Mouse (Mus musculus) midbrain, embryonic 16.5 days (tissue): ENCODE measurements around the gene Mmp9. TPM values are rescaled to one million over a fixed set of nuclear protein-coding genes. Genes with fewer than 3 reads are reported as not detected.

Source experiments
- ATAC-seq: fragments of 200-750 bp; cut with Nextera tagmentation; 2 replicates; pipeline ENCODE4 v1.8.0; 2017; ENCODE audit warnings: moderate TSS enrichment
- H3K27ac ChIP-seq: fragments of 300-500 bp; sonication (generic); 2 replicates; pipeline ENCODE4 v1.5.1; 2014; ENCODE audit warnings: mild to moderate bottlenecking, low read length, mixed read lengths
- H3K27me3 ChIP-seq: fragments of 300-500 bp; sonication (generic); 2 replicates; pipeline ENCODE4 v1.6.1; 2014; ENCODE audit warnings: low read depth, low read length, mixed read lengths; ENCODE audit not compliant: control insufficient read depth, insufficient read depth
- H3K36me3 ChIP-seq: fragments of 300-500 bp; sonication (generic); 2 replicates; pipeline ENCODE4 v1.6.1; 2014; ENCODE audit warnings: mild to moderate bottlenecking, low read length, moderate library complexity, mixed read lengths; ENCODE audit not compliant: control insufficient read depth, insufficient read depth
- H3K4me1 ChIP-seq: fragments of 300-500 bp; sonication (generic); 2 replicates; pipeline ENCODE4 v1.6.1; 2014; ENCODE audit warnings: mild to moderate bottlenecking, low read length, mixed read lengths; ENCODE audit not compliant: control insufficient read depth, insufficient read depth
- H3K4me2 ChIP-seq: fragments of 300-500 bp; sonication (generic); 2 replicates; pipeline ENCODE4 v1.6.1; 2014; ENCODE audit warnings: mild to moderate bottlenecking, low read length, mixed read lengths
- H3K4me3 ChIP-seq: fragments of 300-500 bp; sonication (generic); 2 replicates; pipeline ENCODE4 v1.5.1; 2014; ENCODE audit warnings: low read depth, mild to moderate bottlenecking, low read length, moderate library complexity, mixed read lengths
- H3K9ac ChIP-seq: fragments of 300-500 bp; sonication (generic); 2 replicates; pipeline ENCODE4 v1.6.1; 2014; ENCODE audit warnings: low read depth, low read length, mixed read lengths
- H3K9me3 ChIP-seq: fragments of 300-500 bp; sonication (generic); replicated peaks from 2 replicates; pipeline ENCODE4 v1.6.1; 2014; ENCODE audit warnings: mild to moderate bottlenecking, low read length, mixed read lengths; ENCODE audit not compliant: control insufficient read depth, poor library complexity, severe bottlenecking
- WGBS: fragments of 180-500 bp; shearing (Covaris S2); extraction: QIAGEN DNeasy Blood & Tissue Kit; methylation state at CpG from one replicate; pipeline ENCODE4 v1.1.7; 2014; 5-methylcytosine and 5-hydroxymethylcytosine counted together
- polyA plus RNA-seq: library from polyadenylated mRNA; unstranded; fragments of >200 nt; fragmentation: Nextera tagmentation; extraction: Ambion mirVana; gene quantifications from 2 replicates; pipeline ENCODE4 v1.2.1, GENCODE M21; 2015

Gene Mmp9
- polyA plus RNA-seq, 1 experiment from 2014 or later = 26.7 TPM

GRCm38 (mm10) chr2:164967193-164967592, 26.6 kb downstream of the Mmp9 start:
- peak overlapping the region; percentile 86 for H3K27ac ChIP-seq
- WGBS = 12% methylated on average over 6 of the region's 6 CpGs
- ATAC-seq = no peak
- H3K9ac ChIP-seq = no peak overlapping the region
- H3K4me3 ChIP-seq = peak overlapping the region; percentile 49; the same call in 1 of the 2 replicates
- no peaks in the 10 kb centered on the region for H3K9me3 ChIP-seq
- peaks cover 77% of the 10 kb centered on the region for H3K4me1 ChIP-seq
- peak overlapping the region; percentile 93 for H3K4me2 ChIP-seq
- no peaks in the 10 kb centered on the region for H3K36me3 ChIP-seq
- 0 out of 2 replicates have a peak, but pooled peaks cover 3% of the 10 kb centered on the region for H3K27me3 ChIP-seq

- Histone ChIP-seq H3K36me3 (no peaks in the 10 kb centered on the region), H3K4me2 (peak overlapping the region; percentile 93), H3K4me3 (peak overlapping the region; percentile 49), H3K4me1 (peaks cover 70% of the 10 kb centered on the region), H3K9ac (peak overlapping the region; percentile 69), H3K27me3 (0 out of 2 replicates have a peak, but pooled peaks cover 3% of the 10 kb centered on the region), H3K9me3 (no peaks in the 10 kb centered on the region), H3K27ac (peak overlapping the region; percentile 86)
- WGBS = 1% methylated on average over 57 of the region's 65 CpGs
- ATAC-seq = peak; percentile 65
Measured at GRCm38 (mm10) chr2:164967761-164968440, 27.3 kb downstream of the Mmp9 start.

GRCm38 (mm10) chr2:164968451-164968851, 27.9 kb downstream of the Mmp9 start:
- Histone ChIP-seq H3K27me3 (0 out of 2 replicates have a peak, but pooled peaks cover 3% of the 10 kb centered on the region), H3K36me3 (no peaks in the 10 kb centered on the region), H3K9me3 (no peaks in the 10 kb centered on the region), H3K27ac (peak overlapping the region; percentile 86), H3K4me1 (peaks cover 65% of the 10 kb centered on the region), H3K4me3 (peak overlapping the region; percentile 49), H3K4me2 (peak overlapping the region; percentile 93), H3K9ac (peak overlapping the region; percentile 69)
- under 1% methylated on average over 25 of the region's 29 CpGs for WGBS
- ATAC-seq = peak; percentile 15; the same call in 1 of the 2 replicates

- Histone ChIP-seq H3K27ac (peak overlapping the region; percentile 86), H3K9me3 (no peaks in the 10 kb centered on the region), H3K4me3 (peak overlapping the region; percentile 49), H3K27me3 (0 out of 2 replicates have a peak, but pooled peaks cover 3% of the 10 kb centered on the region), H3K36me3 (no peaks in the 10 kb centered on the region), H3K9ac (peak overlapping the region; percentile 69), H3K4me2 (peak overlapping the region; percentile 93), H3K4me1 (peaks cover 57% of the 10 kb centered on the region)
- WGBS = 1% methylated on average over 21 of the region's 21 CpGs
- no peak for ATAC-seq
Measured at GRCm38 (mm10) chr2:164969348-164969781, 28.8 kb downstream of the Mmp9 start.

GRCm38 (mm10) chr2:164970631-164971196, 30.1 kb downstream of the Mmp9 start:
- H3K27me3 ChIP-seq = 0 out of 2 replicates have a peak, but pooled peaks cover 3% of the 10 kb centered on the region
- peak overlapping the region; percentile 52; the same call in 1 of the 2 replicates for H3K27ac ChIP-seq
- H3K4me1 ChIP-seq = peaks cover 44% of the 10 kb centered on the region
- H3K9ac ChIP-seq = peak overlapping the region; percentile 69
- H3K36me3 ChIP-seq = no peaks in the 10 kb centered on the region; the same call in 1 of the 2 replicates
- H3K4me3 ChIP-seq = peak overlapping the region; percentile 49
- peak overlapping the region; percentile 93 for H3K4me2 ChIP-seq
- no peaks in the 10 kb centered on the region for H3K9me3 ChIP-seq
- WGBS = under 1% methylated on average over 41 of the region's 42 CpGs
- peak; percentile 65 for ATAC-seq

GRCm38 (mm10) chr2:164972646-164973045, 32.1 kb downstream of the Mmp9 start:
- Histone ChIP-seq H3K9me3 (no peaks in the 10 kb centered on the region), H3K4me2 (no peak overlapping the region), H3K9ac (no peak overlapping the region), H3K27me3 (no peaks in the 10 kb centered on the region), H3K27ac (no peak overlapping the region), H3K4me1 (peaks cover 32% of the 10 kb centered on the region), H3K4me3 (no peak overlapping the region), H3K36me3 (no peaks in the 10 kb centered on the region; the same call in 1 of the 2 replicates)
- WGBS = 79% methylated on average over 5 of the region's 5 CpGs
- ATAC-seq = no peak

GRCm38 (mm10) chr2:164975611-164976010, 35.0 kb downstream of the Mmp9 start:
- H3K27me3 ChIP-seq = no peaks in the 10 kb centered on the region
- peaks cover 2% of the 10 kb centered on the region for H3K36me3 ChIP-seq
- H3K9me3 ChIP-seq = no peaks in the 10 kb centered on the region
- H3K27ac ChIP-seq = no peak overlapping the region
- no peak overlapping the region for H3K4me3 ChIP-seq
- H3K9ac ChIP-seq = no peak overlapping the region
- H3K4me1 ChIP-seq = peaks cover 14% of the 10 kb centered on the region
- H3K4me2 ChIP-seq = no peak overlapping the region
- 74% methylated on average over 6 of the region's 6 CpGs for WGBS
- ATAC-seq = no peak

GRCm38 (mm10) chr2:164979749-164980148, 39.2 kb downstream of the Mmp9 start:
- Histone ChIP-seq H3K27ac (no peak overlapping the region), H3K9ac (no peak overlapping the region), H3K9me3 (no peaks in the 10 kb centered on the region), H3K4me1 (no peaks in the 10 kb centered on the region), H3K36me3 (peaks cover 6% of the 10 kb centered on the region), H3K27me3 (no peaks in the 10 kb centered on the region), H3K4me3 (no peak overlapping the region), H3K4me2 (no peak overlapping the region)
- 12% methylated on average over 7 of the region's 7 CpGs for WGBS
- no peak for ATAC-seq

GRCm38 (mm10) chr2:164985962-164986361, 45.4 kb downstream of the Mmp9 start:
- ATAC-seq = no peak
- H3K4me2 ChIP-seq = no peak overlapping the region
- no peaks in the 10 kb centered on the region for H3K9me3 ChIP-seq
- H3K9ac ChIP-seq = no peak overlapping the region
- no peak overlapping the region for H3K27ac ChIP-seq
- no peaks in the 10 kb centered on the region for H3K27me3 ChIP-seq
- H3K4me1 ChIP-seq = no peaks in the 10 kb centered on the region
- H3K4me3 ChIP-seq = no peak overlapping the region
- H3K36me3 ChIP-seq = peaks cover 20% of the 10 kb centered on the region; the same call in 1 of the 2 replicates
- 75% methylated on average over 6 of the region's 6 CpGs for WGBS
